Mouse (Mus musculus): ENCODE results near the gene Slc6a6. TPM values are rescaled to one million over a fixed set of nuclear protein-coding genes. Genes with fewer than 3 reads are reported as not detected.

Gene Slc6a6
- polyA plus RNA-seq, 1 experiment from 2014 or later = 64.0 TPM

DNA sequence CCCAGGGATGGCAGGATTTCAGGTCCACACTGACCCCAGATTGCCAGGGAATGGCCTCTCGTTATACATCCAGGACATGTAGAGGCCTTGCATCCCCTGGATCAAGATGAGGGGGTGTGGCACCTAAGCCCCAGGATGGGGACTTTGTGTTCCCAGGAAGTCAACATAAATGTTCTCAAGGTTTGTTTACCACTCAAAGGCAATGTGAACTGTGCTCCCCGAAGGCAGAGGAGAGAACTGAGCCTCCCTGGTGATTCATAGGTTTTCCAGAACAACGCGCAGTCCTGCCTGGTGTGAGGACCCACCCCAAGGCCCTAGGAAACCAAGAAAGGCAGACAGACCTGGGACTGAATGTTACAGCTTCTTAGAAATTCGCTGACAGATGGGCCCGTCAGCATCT is 18.6 kb upstream of the Slc6a6 start:
- Histone ChIP-seq H3K9ac (ENCODE audit: low read depth, low read length) (no peak overlapping the region), H3K36me3 (ENCODE audit: control insufficient read depth, insufficient read depth, low read length) (no peaks in the 10 kb centered on the region), H3K4me2 (replicated peaks; ENCODE audit: low read depth, low read length) (no peak overlapping the region), H3K27me3 (ENCODE audit: control insufficient read depth, insufficient read depth, low read length) (no peaks in the 10 kb centered on the region), H3K9me3 (ENCODE audit: control insufficient read depth, low read length) (no peaks in the 10 kb centered on the region), H3K27ac (ENCODE audit: low read depth, low read length) (no peak overlapping the region), H3K4me1 (replicated peaks; ENCODE audit: control insufficient read depth, insufficient read depth, low read length) (no peaks in the 10 kb centered on the region), H3K4me3 (ENCODE audit: low read depth, low read length) (no peak overlapping the region)
- WGBS = 90% methylated on average over 6 of the region's 6 CpGs
- ATAC-seq (ENCODE audit: low FRiP score) (no peak), DNase-seq (ENCODE audit: low spot score) (no peak)

DNA sequence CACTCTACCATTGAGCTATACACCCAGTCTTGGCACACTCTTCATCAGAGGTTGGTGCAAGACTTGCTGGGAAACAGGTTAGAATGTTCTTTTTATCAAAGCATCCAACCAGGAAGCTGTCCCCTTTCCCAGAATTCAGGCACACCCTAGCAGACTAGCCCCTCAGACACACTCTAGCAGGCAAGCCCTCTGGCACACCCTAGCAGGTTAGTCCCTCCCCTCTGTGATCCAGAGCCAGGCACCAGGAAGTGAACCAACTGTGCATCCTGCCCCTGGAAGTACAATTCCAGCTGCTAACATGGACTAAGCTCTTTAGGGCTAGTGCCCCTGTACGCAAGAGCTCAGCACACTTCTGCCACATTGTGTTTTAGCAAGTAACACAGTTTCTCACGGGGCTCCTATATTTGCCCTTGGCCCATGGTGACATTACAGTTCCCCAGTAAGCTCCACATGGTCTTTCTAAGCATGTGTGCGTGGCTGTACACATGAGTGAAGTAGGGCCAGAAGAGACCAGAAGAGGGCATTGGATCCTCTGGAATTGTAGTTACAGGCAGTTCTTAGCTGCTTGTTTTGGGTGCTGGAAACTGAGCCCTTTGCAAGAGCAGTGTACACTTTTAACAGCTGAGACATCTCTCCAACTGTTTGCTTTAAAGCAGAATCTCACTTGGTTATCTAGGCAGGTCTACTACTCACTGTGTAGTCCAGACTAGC is 17.7 kb upstream of the Slc6a6 start:
- Histone ChIP-seq H3K27me3 (ENCODE audit: control insufficient read depth, insufficient read depth, low read length) (no peaks in the 10 kb centered on the region), H3K27ac (ENCODE audit: low read depth, low read length) (no peak overlapping the region), H3K4me1 (replicated peaks; ENCODE audit: control insufficient read depth, insufficient read depth, low read length) (no peaks in the 10 kb centered on the region), H3K9ac (ENCODE audit: low read depth, low read length) (no peak overlapping the region), H3K4me2 (replicated peaks; ENCODE audit: low read depth, low read length) (no peak overlapping the region), H3K4me3 (ENCODE audit: low read depth, low read length) (no peak overlapping the region), H3K9me3 (ENCODE audit: control insufficient read depth, low read length) (no peaks in the 10 kb centered on the region), H3K36me3 (ENCODE audit: control insufficient read depth, insufficient read depth, low read length) (no peaks in the 10 kb centered on the region)
- no peak for DNase-seq (ENCODE audit: low spot score)
- no peak for ATAC-seq (ENCODE audit: low FRiP score)
- WGBS = 88% methylated on average over 3 of the region's 3 CpGs

DNA sequence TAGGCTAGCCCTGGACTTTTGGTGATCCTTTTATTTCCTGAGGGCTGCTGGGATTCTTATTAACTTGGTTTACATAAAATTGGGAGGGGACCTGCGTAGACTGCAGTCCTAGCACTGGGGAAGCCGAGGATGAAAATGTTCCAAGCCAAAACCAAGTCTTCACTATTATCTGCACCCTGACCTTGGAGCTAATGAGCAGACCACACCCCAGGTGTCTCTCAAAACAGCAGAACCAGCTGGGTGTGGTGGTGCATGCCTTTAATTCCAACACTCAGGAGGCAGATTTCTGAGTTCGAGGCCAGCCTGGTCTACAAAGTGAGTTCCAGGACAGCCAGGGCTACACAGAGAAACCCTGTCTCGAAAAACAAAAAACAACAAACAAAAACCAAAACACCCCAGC is 16.7 kb upstream of the Slc6a6 start:
- WGBS = 91% methylated on average over 4 of the region's 4 CpGs
- no peaks in the 10 kb centered on the region for H3K27me3 ChIP-seq (ENCODE audit: control insufficient read depth, insufficient read depth, low read length)
- no peaks in the 10 kb centered on the region for H3K36me3 ChIP-seq (ENCODE audit: control insufficient read depth, insufficient read depth, low read length)
- H3K4me1 ChIP-seq (replicated peaks; ENCODE audit: control insufficient read depth, insufficient read depth, low read length) = no peaks in the 10 kb centered on the region
- H3K9ac ChIP-seq (ENCODE audit: low read depth, low read length) = no peak overlapping the region
- DNase-seq (ENCODE audit: low spot score) (no peak), ATAC-seq (ENCODE audit: low FRiP score) (no peak)
- no peak overlapping the region for H3K4me2 ChIP-seq (replicated peaks; ENCODE audit: low read depth, low read length)
- H3K9me3 ChIP-seq (ENCODE audit: control insufficient read depth, low read length) = no peaks in the 10 kb centered on the region
- no peak overlapping the region for H3K27ac ChIP-seq (ENCODE audit: low read depth, low read length)
- H3K4me3 ChIP-seq (ENCODE audit: low read depth, low read length) = no peak overlapping the region

DNA sequence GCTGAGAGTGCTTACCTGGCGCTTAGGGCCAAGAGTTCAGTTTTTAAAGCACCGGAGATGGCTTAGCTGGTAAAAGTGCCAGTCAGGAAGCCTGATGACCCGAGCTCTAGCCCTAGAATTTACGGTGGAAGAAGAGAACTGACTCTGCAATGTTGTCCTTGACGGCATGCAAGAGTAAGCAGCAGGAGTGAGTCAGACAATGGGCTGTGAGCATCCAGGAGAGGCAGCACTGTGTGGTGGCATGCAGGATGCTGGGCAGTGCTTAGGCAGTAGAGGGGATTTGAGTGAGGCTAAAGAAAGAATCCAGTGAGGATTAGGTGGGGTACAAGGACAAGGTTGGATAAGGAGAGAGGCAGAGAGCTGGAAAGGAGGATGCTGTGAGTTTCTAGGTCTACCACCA is 15.6 kb upstream of the Slc6a6 start:
- WGBS = 51% methylated on average over 5 of the region's 5 CpGs
- H3K4me1 ChIP-seq (replicated peaks; ENCODE audit: control insufficient read depth, insufficient read depth, low read length) = no peaks in the 10 kb centered on the region
- ATAC-seq (ENCODE audit: low FRiP score) (no peak), DNase-seq (ENCODE audit: low spot score) (no peak)
- no peak overlapping the region for H3K4me2 ChIP-seq (replicated peaks; ENCODE audit: low read depth, low read length)
- H3K9ac ChIP-seq (ENCODE audit: low read depth, low read length) = no peak overlapping the region
- no peaks in the 10 kb centered on the region for H3K36me3 ChIP-seq (ENCODE audit: control insufficient read depth, insufficient read depth, low read length)
- H3K27ac ChIP-seq (ENCODE audit: low read depth, low read length) = no peak overlapping the region
- H3K27me3 ChIP-seq (ENCODE audit: control insufficient read depth, insufficient read depth, low read length) = no peaks in the 10 kb centered on the region
- no peaks in the 10 kb centered on the region for H3K9me3 ChIP-seq (ENCODE audit: control insufficient read depth, low read length)
- no peak overlapping the region for H3K4me3 ChIP-seq (ENCODE audit: low read depth, low read length)

DNA sequence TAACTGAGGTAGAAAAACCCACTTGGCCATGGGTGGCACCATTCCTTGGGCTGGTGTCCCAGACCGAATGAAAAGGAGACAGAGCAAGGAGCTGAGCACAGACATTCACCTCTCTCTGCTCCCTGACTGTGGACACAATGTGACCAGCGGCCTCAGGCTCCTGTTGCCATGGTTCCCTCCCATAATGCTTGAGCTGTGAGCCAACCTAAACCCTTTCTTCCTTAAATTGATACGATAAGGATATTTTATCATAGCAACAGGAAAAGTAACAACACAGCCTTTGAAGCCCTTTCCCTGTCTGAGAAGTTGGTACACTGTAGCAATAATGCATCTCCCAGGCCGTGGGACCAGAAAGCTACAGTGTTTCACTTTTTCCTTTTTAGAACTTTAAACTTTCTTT is 14.6 kb upstream of the Slc6a6 start:
- no peaks in the 10 kb centered on the region for H3K9me3 ChIP-seq (ENCODE audit: control insufficient read depth, low read length)
- DNase-seq (ENCODE audit: low spot score) = no peak

DNA sequence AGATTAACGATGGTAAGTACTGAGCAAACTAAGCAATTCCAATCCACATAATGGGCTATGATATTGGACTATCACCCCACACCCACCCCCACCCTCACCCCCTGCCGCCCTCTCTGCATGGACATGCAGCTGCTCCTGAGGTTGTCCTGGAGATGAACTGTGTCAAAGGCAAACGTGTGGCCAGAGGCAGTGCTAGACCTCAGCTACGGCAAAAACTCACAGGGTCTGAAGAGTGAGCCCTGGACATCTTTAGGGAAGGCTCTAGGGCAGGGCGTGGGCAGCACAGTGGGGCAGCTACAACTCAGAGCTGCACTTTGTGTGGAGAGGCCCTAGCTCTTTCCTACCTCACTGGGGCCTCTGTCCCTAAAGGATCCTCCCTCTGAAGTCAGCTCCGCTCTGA is 13.6 kb upstream of the Slc6a6 start:
- Histone ChIP-seq H3K4me2 (replicated peaks; ENCODE audit: low read depth, low read length) (no peak overlapping the region), H3K27ac (ENCODE audit: low read depth, low read length) (no peak overlapping the region), H3K27me3 (ENCODE audit: control insufficient read depth, insufficient read depth, low read length) (no peaks in the 10 kb centered on the region), H3K4me1 (replicated peaks; ENCODE audit: control insufficient read depth, insufficient read depth, low read length) (no peaks in the 10 kb centered on the region), H3K4me3 (ENCODE audit: low read depth, low read length) (no peak overlapping the region), H3K9ac (ENCODE audit: low read depth, low read length) (no peak overlapping the region), H3K9me3 (ENCODE audit: control insufficient read depth, low read length) (no peaks in the 10 kb centered on the region), H3K36me3 (ENCODE audit: control insufficient read depth, insufficient read depth, low read length) (no peaks in the 10 kb centered on the region)
- no peak for ATAC-seq (ENCODE audit: low FRiP score)
- no peak for DNase-seq (ENCODE audit: low spot score)
- 43% methylated on average over 6 of the region's 6 CpGs for WGBS

More for the DNA sequence above, 14.6 kb upstream of the Slc6a6 start:
- no peak overlapping the region for H3K4me2 ChIP-seq (replicated peaks; ENCODE audit: low read depth, low read length)
- no peak overlapping the region for H3K9ac ChIP-seq (ENCODE audit: low read depth, low read length)
- H3K27ac ChIP-seq (ENCODE audit: low read depth, low read length) = no peak overlapping the region
- no peaks in the 10 kb centered on the region for H3K4me1 ChIP-seq (replicated peaks; ENCODE audit: control insufficient read depth, insufficient read depth, low read length)
- H3K27me3 ChIP-seq (ENCODE audit: control insufficient read depth, insufficient read depth, low read length) = no peaks in the 10 kb centered on the region
- 49% methylated on average over 4 of the region's 4 CpGs for WGBS
- ATAC-seq (ENCODE audit: low FRiP score) = no peak
- no peak overlapping the region for H3K4me3 ChIP-seq (ENCODE audit: low read depth, low read length)
- no peaks in the 10 kb centered on the region for H3K36me3 ChIP-seq (ENCODE audit: control insufficient read depth, insufficient read depth, low read length)

DNA sequence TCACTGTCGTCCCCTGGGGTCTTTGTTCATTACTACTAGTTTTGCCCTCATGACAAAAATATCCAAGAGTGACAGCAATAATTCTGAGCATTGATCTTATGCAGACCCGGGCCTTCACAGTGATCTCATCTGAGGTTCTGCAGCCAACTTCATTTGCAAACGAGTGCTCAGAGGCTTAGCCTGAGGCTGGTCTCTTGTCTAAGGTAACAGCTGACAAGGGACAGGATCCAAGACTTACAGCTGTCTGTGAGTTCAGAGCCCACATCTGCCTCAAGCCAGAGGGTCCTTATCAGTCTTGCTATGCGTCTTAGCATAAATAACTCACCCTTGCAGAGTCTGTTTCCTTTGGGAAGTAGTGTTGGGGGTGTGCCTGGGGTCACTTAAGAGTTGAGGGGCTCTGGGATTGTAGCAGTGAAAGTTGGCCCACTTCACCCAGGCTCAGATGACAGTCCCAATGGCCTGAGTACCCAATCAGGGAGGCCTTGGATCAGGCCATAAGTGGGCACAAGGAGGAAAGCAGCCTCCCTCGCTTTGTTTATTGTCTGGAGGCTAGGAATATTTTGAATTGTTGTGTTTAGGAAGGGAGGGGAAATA is 9.0 kb upstream of the Slc6a6 start:
- no peak for ATAC-seq (ENCODE audit: low FRiP score)
- H3K27me3 ChIP-seq (ENCODE audit: control insufficient read depth, insufficient read depth, low read length) = no peaks in the 10 kb centered on the region
- no peak overlapping the region for H3K4me2 ChIP-seq (replicated peaks; ENCODE audit: low read depth, low read length)
- no peak overlapping the region for H3K27ac ChIP-seq (ENCODE audit: low read depth, low read length)
- no peaks in the 10 kb centered on the region for H3K9me3 ChIP-seq (ENCODE audit: control insufficient read depth, low read length)
- H3K4me3 ChIP-seq (ENCODE audit: low read depth, low read length) = no peak overlapping the region
- H3K4me1 ChIP-seq (replicated peaks; ENCODE audit: control insufficient read depth, insufficient read depth, low read length) = no peaks in the 10 kb centered on the region
- no peak overlapping the region for H3K9ac ChIP-seq (ENCODE audit: low read depth, low read length)
- no peak for DNase-seq (ENCODE audit: low spot score)
- no peaks in the 10 kb centered on the region for H3K36me3 ChIP-seq (ENCODE audit: control insufficient read depth, insufficient read depth, low read length)
- WGBS = 61% methylated on average over 5 of the region's 5 CpGs

DNA sequence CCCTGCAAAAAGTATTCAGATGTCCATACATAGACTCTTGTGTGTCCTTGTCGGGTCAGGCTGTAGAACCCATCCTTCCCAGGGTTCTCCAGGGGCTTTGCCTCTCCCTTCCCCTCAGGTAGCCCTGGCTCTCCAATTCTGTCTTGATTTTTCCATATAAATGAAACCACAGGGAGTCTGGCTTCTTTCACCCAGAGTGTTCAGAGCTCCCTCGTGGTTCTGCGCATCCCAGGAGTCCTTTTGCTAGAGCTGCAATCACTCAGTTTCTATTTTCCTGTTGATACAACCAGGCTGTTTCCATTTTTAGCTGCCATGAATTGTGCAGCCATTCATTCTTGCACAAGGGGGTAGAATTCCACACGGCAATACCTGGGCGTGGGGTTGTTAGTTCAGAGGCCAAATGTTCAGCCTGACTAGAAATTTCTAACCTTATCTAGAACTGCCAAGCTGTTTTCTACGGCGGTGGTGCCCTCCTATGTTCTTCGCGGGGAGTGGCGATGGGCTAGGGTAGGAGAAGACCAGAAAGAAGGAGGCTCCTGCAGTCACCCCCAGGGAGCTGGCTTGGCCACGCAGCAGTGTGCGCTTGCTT is 5.3 kb upstream of the Slc6a6 start:
- 56% methylated on average over 12 of the region's 12 CpGs for WGBS
- Histone ChIP-seq H3K4me1 (replicated peaks; ENCODE audit: control insufficient read depth, insufficient read depth, low read length) (no peaks in the 10 kb centered on the region), H3K27me3 (ENCODE audit: control insufficient read depth, insufficient read depth, low read length) (no peaks in the 10 kb centered on the region), H3K9ac (ENCODE audit: low read depth, low read length) (no peak overlapping the region), H3K4me3 (ENCODE audit: low read depth, low read length) (no peak overlapping the region), H3K27ac (ENCODE audit: low read depth, low read length) (no peak overlapping the region), H3K36me3 (ENCODE audit: control insufficient read depth, insufficient read depth, low read length) (no peaks in the 10 kb centered on the region), H3K4me2 (replicated peaks; ENCODE audit: low read depth, low read length) (no peak overlapping the region), H3K9me3 (ENCODE audit: control insufficient read depth, low read length) (no peaks in the 10 kb centered on the region)
- ATAC-seq (ENCODE audit: low FRiP score) (no peak), DNase-seq (ENCODE audit: low spot score) (no peak)

DNA sequence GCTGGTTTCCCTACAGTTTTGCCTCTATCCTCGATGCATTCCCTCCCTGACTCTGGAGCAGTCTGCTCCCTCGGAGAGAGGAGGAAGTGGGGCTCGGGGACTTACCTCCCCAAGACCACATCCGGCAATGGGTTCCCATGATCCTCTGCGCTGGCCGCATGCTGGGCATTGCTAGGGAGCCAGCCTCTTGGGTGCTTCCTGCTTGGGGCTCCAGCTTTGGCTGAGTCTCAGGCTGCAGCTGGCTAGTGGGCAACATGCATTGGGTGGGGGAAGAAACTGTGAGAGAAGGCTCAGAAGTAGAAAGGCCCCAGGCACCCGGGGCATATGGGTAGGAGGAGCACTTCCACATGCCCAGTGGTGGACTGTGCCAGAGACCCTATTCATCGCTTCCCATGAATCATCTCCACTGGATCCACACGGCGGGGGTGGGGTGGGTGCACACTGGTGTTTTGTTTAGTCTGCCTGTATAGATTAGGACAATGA is 4.7 kb upstream of the Slc6a6 start:
- DNase-seq (ENCODE audit: low spot score) = no peak

More for the DNA sequence above, 4.7 kb upstream of the Slc6a6 start:
- Histone ChIP-seq H3K27ac (ENCODE audit: low read depth, low read length) (no peak overlapping the region), H3K36me3 (ENCODE audit: control insufficient read depth, insufficient read depth, low read length) (no peaks in the 10 kb centered on the region), H3K4me3 (ENCODE audit: low read depth, low read length) (no peak overlapping the region), H3K4me1 (replicated peaks; ENCODE audit: control insufficient read depth, insufficient read depth, low read length) (no peaks in the 10 kb centered on the region), H3K27me3 (ENCODE audit: control insufficient read depth, insufficient read depth, low read length) (no peaks in the 10 kb centered on the region), H3K9me3 (ENCODE audit: control insufficient read depth, low read length) (no peaks in the 10 kb centered on the region), H3K9ac (ENCODE audit: low read depth, low read length) (no peak overlapping the region), H3K4me2 (replicated peaks; ENCODE audit: low read depth, low read length) (no peak overlapping the region)
- no peak for ATAC-seq (ENCODE audit: low FRiP score)
- 68% methylated on average over 10 of the region's 10 CpGs for WGBS
